Mouse (Mus musculus): ENCODE measurements around the gene Tcn2.
A peak's percentile ranks its signal among the peaks of the same experiment; 100 is the strongest.
"Not testable (repeated sequence)": the region's sequence is repeated elsewhere in the genome, so short reads cannot be mapped to it uniquely, and the experiment has no call there.

Gene Tcn2

DNA sequence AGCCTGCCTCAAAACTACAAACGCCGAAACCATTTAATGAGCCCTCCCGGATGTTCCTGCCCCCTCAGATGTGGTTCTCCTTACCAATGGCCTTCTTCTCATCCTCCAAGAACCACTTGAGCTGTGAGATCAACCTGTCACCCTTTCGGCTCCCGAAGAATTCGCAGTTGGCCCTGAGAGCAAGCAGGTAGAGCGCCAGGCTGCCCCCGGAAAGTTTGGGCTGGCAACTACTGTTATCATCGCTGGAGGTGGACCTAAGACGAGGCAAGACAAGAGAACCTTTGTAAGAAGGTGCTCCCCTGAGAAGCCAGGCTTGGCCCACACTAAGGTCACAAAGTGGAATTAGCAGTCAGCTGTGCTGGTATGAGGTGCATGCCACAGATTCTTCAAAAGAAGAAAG, 6.0 kb downstream of the Tcn2 start:
- DNase-seq = no peak

DNA sequence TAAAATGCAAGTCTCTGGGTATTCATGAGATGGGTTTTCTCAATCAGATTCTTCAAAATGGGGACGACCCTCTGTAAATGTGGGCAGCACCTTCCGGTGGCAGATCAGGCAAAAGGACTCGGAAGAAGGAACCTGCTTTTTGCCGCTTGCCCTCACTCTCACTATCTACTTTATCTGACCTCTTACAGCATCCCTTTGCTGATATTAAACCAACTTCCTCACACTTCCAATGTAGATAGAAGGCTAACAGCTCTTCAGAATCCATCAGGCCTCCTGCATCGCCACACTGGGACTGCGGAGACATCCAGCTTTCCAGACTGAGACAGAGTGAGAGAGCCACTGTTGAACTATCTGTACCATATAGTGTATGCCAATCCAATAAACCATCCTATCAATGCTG, 9.2 kb downstream of the Tcn2 start:
- no peak for DNase-seq

DNA sequence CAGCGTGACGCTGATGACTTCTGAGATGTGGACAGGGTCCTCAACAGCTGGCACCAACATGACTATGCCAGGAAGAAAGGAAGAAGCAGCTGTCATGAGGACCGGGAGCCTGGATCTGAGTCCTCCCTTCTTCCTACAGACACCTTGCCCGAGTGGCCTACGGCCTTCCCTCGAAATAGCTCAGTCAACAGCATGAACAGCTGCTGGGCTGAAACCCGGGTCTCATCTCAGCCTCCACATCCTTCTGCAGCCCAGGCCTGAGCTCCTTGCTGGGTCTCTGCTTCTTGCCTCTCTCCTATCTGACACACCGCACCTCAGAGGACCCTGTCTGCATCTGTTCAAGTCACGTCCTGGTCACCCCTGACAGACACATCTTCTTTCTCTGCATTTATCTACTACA, 9.8 kb downstream of the Tcn2 start:
- DNase-seq = no peak

DNA sequence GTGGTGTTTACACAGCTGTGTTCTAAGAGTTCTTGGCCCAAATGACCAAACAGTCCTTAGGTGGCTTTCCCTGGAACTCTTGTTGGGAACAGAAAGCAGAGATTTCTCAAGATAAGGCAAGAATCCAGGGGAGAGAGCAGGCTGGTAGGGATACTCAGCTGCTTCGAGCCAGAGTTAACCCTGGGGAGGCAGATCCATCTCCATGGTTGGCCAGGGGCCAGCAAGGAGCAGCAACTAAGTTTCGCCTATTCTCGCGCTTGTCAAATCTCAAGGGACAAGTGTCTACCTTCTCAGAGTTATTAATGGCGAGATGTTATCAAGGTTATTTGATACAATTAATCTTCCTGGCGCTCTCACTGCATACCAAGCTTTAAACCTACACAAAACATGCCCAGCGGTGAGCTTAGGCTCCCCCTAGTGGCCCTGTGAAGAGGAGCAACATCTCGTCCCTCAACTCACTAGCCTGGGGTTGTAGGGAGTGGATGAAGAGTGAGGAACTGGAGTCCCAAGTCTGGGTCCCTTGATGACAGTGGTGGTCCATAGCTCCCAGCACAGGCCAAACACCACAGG, 10.6 kb downstream of the Tcn2 start:
- DNase-seq = peak in 1 of 2 experiments; percentile 55

DNA sequence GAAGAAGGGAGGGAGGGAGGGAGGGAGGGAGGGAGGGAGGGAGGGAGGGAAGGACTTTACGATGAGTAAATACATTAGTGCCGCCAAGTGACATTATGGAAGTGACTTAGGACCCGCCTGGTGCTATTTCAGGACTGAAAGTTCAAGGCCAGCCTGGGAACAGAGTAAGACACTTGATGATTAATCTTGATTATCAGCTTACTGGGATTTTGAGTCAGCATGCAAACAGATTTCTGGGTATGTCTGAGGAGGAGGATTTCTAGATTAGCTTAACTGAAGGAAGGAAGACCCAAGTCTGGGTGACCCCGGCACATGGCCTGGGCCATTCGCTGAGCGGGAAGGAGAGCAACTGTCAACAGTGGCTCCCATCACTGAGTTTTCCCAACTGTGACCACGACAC, 11.5 kb downstream of the Tcn2 start:
- DNase-seq = no peak

DNA sequence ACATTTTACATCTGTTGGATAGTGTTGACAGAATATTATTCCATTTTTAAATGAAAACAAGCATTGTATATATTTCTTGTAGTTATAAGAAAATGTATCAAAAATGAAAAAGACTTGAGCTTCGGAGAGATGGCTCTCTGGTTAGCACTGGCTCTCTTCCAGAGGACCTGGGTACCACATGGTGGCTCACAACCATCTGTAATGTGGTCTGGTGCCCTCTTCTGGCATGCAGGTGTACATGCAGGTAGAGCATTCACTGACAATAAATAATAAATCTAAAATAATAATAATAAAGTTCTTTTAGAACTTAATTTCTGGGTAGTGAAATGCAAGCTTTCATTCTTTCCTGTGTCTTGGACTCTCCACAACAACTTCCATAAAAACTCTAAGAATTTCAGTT, 13.2 kb downstream of the Tcn2 start:
- DNase-seq = no peak

DNA sequence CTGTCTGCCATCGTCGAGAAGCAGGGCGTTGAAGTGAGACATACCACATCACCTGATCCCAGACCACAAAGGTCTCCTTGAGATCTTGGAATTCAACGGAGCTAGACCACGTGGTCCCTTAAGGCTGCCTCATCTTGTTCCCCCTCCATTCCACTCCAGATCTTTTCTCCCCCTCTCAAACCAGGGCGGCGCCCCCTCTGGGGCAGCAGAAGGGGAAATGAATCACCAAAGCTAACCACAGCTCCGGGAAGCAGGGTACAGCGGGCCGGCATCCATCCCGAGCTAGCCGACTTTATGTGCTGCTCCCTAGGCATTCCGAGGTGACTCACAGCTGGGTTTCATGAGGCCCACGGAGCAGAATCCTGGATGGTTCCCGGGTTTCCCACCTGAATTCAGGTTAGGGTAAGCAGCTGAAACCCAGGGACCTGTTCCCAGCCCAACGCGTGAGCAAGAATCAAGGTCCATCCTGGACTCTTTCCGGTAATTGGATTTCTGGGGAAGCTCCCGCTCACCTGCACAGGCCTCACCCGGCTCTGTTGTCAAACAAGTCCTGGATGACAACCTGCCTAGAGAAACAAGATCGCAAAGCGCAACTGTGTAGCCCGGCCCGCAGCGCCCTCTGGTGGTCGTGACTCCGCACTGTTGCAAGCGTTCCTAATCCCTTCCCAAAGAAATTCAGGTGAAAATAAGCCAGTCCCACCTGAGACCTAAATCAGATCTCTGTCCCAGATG, 17.7 kb downstream of the Tcn2 start, which contains the start of gene Slc35e4:
Gene Slc35e4 (minus strand): TSS at position 556 of the 732 bp plus-strand sequence.
- peak; percentile 79 to 87 for DNase-seq

DNA sequence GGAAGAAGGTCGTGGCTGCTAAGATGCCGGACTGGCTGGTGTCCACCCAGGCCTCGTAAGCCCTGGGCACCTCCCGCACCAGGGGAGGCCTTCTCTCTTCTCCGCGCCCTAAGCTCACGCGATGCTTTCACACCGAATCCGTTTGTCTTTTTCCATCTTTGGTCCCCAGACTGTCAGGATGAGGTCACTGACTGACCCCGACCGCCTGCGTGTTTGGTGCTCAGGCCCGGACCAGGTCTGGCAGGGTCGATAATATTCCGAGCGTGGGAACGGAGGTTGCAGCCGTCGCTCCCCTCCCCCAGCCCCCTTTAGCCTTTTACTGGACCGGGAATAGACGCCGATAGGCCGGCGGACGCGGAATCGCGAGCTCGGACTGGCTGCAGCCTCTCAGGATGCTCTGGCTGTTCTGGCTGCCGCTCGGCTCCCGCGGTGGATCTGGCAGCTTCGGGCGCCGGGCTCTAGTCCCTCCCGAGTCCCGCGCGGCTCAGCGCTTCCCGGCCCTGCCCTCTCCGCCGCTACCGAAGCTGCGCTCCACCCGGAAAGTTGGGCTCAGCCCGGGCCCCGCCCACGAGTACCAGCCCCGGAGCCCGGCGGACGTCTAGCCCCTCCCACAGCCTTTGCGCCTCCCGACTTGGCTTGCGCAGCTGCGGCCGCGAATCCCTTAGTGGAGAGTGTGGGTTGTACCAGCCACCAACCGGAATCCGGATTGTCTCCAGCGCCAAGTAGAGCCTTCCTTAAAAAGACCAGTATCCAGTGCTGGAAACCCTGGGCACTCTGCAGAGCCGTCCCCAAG, 18.4 kb downstream of the Tcn2 start:
- DNase-seq = peak; percentile 94 to 95

DNA sequence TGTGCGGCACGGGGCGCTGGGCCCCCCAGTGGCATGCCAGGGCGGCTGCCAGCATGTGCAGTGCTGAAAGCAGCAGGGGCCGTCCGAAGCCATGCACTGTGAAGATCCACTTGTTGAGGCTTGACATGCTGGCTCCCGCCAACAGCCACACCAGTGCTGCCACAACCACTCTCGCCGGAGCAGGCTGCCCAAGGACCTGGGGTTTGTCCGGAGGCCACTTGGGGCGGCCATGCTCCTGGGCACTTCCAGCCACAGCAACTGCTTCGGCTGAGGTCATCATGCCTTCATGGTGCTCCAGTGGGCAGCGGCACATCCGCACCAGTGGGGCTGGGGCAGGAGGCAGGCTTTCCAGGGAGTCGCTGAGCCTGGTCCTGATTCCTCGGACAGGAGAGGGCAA, 19.1 kb downstream of the Tcn2 start:
- peak; percentile 49 to 54 for DNase-seq

DNA sequence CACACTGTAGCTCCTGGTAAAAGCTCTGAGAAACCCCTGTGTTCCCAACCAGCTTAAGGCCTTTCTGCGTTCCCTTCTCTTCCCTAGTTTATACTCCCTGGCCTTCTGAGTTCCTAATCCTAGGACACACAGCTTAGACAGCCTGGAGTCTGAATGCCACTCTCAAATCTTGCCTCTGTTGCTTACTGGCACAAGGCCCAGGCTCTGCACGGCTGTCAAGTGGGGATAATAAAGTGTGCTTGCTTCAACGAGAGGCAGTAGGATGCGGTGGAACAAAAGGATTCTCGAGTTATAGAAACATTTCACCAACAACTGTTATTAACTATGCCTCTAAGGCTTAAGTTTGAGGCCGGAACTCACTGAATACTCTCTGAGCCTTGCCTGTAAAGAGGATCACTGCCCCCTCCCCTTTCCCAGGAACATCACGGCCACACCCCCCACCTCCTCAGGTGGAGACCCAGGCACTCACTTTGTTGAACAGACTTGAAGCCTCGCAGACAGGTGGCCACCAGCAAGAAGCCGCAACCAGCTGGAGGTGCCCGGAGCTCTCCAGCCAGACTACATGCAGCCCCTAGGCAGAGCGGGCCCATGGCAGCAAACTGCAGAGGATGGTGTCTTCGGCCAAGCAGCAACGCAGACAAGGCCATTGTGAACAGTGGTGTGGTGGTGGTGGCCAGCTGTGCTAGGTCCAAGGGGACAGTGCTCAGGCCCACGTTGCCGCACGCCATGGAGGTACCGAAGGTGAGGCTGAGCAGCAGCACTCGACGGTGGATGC, 19.7 kb downstream of the Tcn2 start:
- DNase-seq = peak; percentile 27 to 39

DNA sequence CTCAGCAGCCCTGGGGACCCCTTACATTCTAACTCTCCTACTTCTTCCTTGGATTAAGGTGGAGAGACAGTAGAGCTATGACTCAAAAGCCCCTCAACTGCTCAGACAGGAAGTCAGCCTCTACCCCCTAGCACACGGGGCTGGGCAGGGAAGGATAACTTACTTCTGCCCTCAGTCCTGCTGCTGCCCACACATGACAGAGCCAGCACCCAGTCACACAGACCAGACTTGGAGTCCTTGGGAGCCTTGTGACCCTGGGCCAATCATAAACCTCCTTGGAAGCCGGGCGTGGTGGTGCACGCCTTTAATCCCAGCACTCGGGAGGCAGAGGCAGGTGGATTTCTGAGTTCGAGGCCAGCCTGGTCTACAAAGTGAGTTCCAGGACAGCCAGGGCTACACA, 20.5 kb downstream of the Tcn2 start:
- DNase-seq = not testable (repeated sequence)

DNA sequence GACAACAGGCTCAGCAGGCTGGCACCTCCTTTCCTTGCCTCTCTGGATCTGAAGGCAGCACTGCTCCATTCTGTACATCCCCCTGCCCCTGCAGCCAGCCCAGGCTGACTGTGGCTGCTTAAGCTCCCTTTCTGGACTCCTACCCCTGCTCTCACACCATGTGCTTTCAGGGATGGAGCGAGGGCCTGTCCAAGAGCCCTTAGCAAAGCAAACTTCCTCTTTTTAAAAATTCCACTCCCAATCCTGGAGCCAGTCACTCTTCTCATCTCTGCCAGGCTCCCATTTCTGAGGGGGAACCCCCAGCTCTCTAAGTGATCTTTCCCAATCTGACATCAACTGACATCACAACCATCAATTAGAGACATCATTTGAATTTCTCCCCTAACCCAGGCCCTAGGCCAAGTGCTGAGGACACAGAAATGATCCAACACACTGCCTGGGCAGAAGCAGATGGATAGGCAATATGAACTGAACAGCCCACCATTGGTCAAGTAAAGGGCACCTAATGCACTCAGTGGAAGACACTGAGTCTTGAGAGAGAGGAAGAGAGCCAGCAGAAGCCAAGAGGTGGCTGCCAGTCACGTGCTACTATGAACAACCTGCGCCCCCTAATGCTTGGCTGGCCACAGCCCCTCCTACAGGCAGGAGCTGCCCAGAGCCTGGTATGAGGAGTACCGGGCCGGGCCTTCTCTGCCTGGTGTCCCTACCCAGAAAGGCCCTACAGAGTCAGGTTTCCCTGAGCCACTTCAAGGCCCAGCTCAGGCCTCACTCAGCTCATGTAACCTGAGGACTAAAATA, 21.2 kb downstream of the Tcn2 start:
- DNase-seq = no peak

DNA sequence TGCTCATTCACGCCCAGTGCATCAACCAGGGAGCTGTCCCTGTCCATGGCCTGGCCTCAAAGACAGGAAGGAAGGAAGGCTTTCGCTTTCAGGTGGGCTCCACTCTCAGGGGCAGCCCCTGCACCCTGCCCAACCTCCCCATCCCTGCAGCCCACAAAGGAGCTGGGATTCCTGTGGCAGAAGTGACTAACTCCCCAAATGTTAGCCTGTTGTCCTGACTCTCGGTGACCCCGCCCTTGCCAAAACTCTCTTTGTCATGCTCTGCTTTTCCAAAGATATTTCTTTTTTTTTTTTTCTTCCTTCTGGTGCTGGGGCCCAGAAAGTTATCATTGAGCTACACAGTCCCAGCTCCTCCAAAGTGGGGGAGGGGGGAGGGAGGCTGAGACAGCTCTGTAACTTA, 22.7 kb downstream of the Tcn2 start:
- no peak for DNase-seq

DNA sequence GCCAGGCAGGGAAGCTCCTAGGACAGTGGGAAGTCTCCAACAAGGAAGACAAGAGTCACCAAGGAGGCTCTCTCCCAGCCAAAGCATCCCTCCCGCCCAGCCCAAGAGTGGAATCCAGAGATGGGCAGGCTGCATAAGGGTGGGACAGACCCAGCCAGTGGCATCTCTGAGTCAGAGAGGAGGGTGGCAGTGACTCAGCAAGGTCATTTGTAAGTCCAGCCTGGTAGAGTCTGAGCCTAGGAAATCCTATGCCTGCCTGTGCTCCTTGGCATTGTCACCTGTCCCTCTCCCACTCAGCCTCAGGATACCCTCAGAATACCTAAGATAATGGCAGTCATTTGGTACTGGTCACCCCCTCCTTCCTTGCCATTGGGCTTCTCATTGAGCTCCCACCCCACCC, 26.5 kb downstream of the Tcn2 start:
- DNase-seq = no peak

DNA sequence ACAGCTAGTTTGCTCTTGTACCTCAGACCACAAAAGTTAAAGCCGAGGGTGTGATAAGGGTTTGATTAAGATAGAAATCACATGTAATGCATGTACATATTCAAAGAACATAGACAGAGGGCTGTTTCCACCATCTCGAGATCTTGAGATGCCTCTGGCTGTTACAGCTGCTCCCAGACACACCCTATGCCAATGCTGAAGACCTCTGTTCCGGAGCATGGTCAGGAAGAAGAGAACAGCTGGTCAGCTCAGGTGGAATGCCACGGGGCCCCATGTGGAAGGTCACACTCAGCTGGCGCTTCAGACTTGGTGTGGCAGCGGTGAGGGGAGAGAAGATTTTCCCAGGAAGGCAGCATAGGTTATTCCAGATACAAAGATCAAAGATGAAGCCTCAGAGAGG, 27.3 kb downstream of the Tcn2 start:
- no peak for DNase-seq

DNA sequence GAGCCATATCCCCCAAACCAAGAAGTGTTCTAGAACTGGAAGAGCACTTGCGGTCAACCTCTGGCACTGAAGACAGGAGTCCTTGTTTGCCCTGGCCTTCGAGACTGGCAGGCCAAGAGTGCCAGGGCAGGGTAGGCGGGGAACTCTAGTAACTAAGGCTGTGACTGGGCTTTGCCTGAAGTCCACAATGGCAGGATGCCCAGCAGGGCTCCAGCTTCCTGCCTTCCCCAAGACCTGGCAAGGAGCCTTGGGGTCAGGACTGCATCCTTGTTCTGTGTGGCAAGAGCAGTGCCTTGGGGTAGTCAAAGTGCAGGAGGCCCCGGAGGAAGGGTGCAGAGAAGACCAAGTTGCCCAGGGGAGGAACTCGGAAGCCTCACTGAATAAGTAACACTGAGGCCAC, 28.9 kb downstream of the Tcn2 start:
- DNase-seq = peak; percentile 87 to 92

DNA sequence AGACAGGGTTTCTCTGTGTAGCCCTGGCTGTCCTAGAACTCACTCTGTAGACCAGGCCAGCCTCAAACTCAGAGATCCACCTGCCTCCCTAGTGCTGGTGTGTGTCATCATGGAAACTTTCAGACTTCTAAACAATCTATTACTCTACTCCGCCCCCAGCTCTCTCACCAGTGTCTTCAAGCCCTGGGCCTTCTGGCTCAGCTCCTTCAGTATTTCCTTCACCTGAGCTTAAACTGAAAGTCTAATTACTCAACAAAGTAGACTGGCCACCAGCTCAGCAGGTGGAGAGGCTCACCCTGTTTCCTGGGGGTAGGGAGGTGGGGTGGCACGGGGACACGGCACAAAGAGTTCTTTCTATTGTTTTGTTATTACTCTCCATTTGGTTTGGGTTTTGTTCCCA, 29.4 kb downstream of the Tcn2 start:
- DNase-seq = no peak

DNA sequence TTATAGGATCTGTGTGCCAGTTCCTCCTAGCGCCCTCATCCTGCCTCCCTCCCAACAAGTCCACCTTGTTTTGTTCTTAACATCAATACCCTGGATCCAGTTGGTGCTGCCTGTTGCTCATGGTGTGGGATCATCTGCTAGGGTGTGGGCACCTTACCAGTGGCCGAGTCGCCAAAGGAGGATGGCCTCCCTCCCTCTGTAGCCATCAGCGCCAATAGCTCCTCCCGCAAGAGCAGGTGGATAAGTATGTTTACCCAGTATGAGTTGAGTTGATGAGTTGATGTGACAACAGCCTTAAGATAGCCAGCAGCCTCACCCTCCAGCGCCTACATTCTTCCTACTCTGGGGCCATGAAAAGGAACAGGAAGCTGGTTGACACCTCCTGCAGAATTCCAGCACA, 31.7 kb downstream of the Tcn2 start:
- no peak for DNase-seq

DNA sequence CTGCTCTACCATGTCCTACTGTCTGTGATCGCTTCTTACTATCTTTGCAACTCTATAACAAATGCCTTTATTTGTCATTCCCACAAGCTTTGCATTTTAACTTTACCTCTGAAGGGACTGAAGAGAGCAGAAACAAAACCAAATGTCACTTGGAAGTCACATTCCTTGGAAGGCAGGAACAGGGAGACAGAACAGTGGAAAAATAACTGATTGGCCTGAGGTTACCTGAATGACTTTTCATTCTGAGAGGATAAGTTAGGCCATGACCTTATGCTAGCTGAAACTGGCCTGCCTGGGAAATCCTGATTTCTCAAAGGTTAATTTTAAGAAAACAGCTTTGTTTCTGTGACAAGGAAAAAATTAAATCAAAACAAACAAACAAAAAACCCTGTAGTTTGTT, 36.0 kb downstream of the Tcn2 start:
- DNase-seq = no peak

DNA sequence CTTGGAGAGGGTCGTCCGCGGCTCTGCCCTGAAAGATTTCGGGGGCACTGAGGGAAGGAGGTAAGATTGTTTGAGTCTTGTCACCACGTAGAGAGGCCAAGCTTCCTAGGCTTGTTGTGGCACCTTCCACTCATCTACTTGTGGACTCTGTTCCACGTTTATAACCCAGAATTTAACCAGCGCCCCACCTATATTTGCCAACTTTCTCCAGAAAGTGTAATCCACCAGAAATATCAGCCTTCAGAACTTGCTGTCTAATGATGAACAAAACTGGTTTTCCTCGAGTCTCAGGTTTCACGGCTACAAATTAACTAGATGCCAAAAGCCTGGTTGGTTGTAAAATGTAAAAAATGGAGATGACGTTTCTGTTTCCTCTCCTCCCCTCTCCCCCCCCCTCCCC, 36.5 kb downstream of the Tcn2 start:
- DNase-seq = no peak

DNA sequence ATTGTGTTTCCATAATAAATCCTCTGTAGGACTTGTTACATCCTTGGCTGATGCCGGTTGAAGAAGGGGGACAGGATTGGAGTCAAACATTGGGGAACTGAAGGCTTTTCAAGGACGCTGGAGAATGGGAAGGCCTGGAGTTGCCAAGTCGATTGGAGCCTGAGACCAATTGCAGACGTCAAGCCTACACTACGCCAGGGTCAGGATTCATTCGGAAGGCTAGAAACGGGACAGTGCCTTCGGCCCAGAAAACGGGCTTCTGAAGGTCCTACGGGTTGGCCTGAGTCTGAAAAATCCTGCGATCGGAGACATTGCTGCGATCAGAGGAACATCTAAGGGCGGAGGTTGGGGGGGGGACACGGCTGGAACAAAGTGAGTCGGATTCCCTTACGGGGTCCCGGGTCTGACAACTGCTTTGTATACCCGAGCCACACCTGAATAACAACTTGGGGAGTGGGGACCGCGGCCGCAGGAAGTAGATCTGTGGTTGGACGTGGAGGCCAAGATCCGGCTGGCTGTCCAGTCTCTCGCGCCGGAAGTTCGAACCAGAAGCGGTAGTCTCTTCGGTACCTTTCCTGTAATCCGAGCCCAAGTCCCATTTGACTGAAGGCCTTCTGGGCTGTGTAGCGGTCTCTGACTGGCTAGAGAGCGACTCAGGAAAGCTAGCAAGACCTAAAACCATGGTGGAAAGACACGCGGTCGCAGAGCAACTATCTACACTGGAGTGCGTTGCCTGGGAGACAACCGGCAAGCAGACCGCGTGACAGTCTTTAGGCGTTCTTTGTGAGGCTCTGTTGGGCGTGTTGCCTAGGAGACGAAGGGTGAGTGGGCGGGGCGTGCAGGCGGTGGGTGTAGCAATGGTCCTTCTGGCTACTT, 37.3 kb downstream of the Tcn2 start, which contains the start of the genes 4921536K21Rik and Dusp18:
Gene 4921536K21Rik (minus strand): TSS at position 693 of the 876 bp plus-strand sequence.
Gene Dusp18 (plus strand): TSS at position 835 of the 876 bp plus-strand sequence.
- peak; percentile 93 to 94 for DNase-seq
